Mouse (Mus musculus) cerebellum, postnatal 14 days (tissue): ENCODE measurements at regions not wholly inside any gene's neighbourhood (a gene's known extent, or its start where the extent isn't known, plus 50 kb on each side); places are given as distances from the start of the nearest gene placed in this dataset.

ENCODE experiments used
- DNase-seq, 2 experiments: peaks; one replicate each; pipeline ENCODE4 v3.0.0; 2021; ENCODE audit warnings: mixed read lengths in 2 of 2

DNA sequence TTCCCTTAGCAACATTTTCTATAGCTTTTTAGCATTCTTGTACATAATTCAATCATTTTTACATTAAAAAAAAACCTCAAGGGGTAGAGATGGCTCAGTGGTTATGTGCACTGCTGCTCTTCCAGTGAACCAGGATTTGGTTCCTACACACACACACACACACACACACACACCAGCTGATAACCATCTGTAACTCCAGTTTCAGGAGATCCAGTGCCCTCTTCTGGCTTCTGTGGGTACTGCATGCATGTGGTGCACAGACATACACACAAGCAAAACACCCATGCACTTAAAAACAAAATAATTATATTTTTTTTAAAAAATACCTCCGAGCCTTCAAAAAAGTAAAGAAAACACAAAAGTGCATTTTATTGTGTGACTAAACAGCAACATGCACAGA, 270.6 kb downstream of the Agtpbp1 start:
- DNase-seq: peak; percentile 65 to 91

DNA sequence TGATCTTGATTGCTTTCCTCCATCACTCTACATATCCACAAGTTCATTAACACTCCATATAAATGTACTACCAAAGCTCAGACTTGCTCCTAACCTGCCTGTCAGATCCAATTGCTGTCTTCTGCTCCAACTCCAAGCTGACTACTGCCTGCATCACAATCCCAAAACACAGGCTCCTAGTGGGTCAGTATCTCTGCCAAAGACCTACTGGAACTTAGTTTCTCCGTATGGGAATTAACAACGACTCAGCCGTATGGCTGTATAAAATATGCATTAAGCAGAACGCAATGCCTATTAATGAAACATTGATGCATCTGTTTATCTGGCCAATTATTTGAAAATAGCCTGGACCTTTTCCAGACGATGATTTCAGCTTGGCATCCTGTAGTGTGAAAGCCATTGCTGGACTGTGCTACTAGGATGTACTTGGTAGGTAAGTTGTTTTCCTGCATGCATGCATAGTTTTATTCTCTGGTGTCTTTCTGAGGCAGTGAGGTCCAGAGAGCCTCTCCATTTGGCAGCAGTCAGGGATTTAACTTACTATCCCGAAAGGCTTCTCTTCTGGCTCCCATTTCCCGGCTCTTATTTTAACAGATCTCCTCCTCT, 271.2 kb downstream of the Agtpbp1 start:
- peak in 1 of 2 experiments; percentile 22 for DNase-seq

DNA sequence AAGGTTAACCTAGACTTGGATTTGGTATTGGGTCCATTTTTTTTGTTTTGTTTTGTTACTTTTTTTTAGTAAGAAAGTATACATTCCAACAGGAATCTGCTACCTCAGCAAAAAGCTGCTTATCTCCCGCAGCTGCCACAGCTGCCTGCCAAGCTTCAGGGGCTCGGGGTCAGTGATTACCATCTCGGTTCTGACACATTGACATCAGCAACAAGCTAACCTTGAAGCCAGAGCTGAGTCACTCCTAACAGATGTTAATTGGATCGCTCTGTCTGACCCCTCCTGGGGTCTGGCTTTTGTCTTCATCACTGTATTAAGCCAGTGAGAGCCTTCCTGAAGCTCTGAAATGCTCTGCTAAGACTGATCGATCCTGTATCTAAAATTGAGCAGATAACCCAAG, 292.1 kb downstream of the Agtpbp1 start:
- DNase-seq: no peak

DNA sequence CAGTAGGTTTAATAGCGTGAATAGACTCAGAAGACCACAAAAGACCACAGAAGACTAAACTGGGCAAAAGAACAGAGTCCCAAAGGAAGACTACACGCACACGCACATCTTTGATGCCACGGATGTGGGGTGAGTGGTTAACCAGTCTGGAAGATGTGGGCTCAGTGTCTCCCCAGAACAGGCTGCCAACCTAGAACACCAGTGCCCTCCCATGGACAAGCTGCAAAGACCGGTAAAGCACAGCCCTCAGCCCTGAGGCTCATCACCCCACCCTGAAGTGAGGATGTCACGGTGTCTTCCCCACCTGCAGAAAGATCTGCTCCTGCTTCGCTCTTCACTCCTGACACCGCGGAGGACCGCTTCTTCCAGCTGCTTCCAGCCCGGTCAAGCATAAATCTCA, 295.9 kb downstream of the Agtpbp1 start:
- DNase-seq: peak; percentile 26 to 35

DNA sequence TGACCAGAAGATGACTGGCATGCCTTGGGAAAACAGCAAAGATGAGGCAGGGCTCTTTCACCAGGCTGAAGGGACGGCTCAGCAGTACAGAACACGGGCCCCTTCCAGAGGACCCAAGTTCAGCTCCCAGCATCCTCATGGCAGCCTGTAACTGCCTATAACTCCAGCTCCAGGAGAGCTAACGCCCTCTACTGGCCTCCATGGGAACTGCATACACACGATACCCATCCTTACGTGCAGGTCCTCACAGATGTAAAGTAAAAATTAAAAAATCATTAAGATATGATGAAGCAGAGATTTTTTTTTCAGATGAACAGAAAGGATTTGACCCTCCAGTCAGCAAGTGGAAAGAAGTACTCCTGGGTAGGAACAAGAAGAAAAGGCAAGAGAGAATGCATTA, 303.8 kb downstream of the Agtpbp1 start:
- peak in 1 of 2 experiments; percentile 17 for DNase-seq

DNA sequence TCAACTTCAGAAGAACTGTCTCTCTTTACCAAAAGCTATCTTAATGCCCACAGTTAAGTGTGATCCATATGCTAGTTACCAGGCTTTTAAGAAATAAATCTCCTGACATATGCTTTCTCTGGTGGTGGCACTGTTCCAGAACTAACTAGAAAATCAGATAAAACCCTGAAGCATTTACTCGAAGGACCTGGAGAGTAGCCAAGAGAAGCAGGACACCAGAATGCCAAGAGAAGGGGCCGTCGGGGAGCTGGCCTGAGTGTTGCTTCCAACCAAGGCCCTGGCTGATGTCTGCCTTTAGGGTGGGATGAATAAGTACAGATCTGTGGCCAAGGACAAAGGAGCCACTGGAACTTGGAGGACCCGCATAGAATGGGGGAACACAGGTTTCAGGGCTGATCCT, 305.9 kb downstream of the Agtpbp1 start:
- peak in 1 of 2 experiments; percentile 22 for DNase-seq

DNA sequence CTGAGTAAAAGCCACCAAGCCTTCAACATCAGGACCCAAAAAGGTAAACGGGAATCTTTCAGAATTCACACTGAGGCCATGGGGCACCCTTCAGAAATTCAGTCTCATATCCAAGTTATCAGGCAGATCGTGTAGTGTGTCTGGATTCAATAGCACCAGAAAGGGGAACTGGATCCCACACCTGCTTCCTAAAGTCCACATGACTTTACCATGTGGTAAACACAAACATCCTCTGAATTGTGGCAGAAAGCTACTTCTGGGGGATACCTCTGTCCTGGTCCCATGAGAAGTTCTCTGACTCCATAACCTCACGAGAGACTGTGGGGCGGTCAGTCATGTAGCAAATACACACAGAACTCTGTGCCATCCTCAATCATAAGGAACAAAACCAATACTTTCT, 313.4 kb downstream of the Agtpbp1 start:
- DNase-seq: no peak

DNA sequence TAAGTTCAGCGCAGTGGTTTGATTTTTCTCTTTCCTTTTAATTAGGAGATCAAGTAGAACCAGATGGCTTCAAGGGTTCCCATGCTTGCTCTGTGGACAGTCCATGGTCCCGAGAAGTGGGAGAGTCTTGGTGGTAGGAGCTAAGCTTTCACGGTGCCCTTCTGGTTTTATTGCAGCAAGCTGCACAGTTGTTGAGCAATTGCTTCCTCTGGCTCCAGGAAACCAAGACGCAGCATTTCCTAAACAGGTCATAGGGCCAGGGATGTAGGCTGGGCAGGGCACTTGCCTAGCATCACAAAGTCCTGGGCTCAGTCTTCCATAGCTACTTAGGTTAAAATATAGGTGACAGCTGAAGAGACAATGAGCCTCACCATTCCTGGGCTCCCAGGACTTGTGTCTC, 318.2 kb downstream of the Agtpbp1 start:
- DNase-seq: no peak

DNA sequence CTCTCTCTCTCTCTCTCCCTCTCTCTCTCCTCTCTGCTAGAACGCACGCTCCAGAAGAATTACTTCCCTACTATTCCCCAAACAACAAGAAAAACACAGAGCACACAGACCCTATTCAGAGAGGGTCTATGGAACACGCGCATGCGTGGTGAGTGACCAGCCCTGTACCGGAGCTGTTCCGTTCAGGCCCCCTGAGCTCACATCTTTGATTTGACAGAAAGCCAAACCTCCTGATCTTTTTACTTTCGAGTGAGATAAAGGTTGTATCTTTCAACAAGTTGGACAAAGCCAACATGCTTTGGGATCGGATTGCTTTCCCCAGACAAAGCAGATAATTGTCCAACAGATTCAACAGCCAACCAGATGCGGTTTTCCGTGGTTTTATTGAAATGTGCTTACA, 320.9 kb downstream of the Agtpbp1 start:
- DNase-seq: no peak

DNA sequence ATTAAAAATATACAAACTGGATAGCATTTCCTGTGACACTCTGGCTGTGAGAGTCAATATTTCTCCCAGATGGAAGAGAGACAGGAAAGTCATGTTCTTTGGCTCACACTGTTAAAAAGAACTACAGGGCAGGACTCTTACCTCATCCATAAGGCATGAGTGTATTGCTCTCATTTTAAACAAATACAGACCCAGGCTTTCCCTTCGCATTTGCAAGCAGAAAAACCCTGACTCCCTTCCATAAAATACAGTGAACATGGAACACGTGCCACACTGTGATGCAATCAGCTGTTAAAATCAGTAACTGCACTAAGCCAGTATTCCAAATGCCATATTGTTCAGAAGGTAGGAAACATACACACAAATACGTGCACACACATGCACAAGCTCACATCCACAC, 323.1 kb downstream of the Agtpbp1 start:
- DNase-seq: no peak

DNA sequence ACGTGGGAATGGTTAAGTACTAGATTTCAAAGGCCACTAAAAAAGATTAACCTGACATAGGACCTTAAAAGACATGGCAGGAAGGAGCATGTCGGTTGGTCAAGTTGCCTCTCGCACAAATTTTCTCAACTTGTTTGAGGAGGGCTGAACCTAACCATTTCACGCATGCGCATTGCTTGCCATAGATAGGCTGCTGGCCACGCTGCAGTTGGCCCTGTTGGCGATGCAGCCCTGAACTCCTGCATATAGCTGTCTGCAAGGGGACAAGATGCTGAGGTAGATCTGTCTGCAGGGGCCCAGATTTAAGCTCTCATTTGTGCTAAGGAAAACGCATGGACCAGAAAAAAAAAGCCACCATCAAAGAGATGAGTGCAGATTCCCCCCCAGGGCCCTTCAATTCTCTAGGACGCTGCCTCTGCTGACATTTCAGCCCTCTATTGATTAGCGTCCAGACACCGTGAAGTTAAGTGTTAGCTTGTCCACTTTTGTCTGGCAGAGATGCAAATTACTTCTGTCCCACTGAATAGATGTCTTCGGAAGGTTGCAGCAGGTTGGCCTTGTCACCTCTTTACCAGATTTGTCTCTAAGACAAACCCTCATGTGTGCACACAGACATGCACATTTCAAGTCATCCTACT, 329.1 kb downstream of the Agtpbp1 start:
- DNase-seq: no peak

DNA sequence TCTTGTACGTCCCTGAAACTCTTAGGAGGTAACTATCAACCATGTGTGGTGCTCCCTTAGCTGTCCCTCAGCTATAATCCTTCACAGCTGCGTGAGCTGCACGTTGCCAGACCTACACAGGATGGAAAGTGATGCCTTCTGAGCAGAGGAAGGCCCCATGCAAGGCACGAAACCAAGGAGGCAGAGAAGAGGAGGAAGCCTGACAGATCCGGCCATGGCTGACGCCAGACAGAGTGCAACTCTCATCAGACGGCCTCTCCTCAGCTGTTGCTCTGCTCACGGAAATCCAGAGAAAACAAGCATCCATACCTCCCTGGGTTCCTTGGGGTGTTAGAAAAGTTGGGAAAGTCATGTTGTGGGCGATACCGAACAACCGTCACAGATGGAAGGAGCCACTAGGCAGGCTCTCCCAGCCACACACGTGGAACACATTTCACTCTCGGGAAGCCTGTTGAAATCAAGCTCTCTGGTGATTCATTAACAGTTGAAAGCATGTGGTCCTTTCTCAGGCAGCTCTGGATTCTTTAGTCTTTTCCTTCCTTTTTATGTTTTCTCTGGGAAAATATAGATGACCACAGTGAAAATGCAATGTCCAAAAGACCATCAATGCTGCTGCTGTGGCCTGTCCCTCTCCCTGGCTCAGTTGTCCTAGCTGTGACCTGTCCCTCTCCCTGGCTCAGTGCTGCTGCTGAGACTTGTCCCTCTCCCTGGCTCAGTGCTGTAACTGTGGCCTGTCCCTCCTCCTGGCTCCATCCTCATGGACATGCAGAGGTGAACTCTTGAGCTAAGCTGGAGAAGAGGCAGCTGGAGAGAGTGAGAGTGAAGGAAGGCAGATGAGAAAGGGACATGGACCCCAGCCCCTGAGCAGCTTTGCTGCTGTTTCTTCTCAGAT, 331.1 kb downstream of the Agtpbp1 start:
- DNase-seq: no peak

DNA sequence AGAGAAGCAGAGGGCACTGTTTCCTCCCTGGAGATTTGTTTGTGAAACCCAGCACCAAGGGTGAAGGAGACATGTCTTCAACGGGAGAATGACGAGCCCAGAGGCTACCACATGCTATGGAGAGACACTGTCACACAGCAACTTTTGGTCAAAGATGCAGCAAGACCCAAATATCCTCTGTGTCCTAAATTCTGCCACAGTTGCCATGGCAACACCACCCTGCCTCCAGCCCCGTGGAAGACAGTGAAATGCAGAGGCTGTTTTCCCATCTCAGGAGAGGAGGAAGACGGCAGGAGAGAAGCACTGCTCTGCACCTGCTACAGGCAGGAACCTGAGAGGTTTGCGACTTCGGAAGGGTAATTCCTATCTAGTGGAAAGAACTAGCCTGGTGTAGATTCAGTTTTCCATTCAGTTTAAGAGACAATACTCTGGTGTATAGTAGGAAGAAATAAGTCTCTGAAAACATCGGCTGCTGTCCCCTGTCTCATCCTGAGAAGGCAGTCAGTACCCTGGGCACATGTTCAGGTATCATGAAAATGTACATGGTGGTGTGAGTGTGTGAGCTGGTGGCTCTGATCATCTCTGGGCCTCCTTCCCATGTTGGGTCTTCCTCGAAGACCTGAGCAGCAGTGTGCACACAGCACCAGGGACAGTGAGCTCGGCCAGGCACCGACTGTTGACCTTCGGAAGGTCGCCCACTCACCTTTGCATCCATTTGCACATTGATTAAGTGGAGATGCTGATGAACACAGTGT, 333.6 kb downstream of the Agtpbp1 start:
- DNase-seq: peak; percentile 71 to 73

DNA sequence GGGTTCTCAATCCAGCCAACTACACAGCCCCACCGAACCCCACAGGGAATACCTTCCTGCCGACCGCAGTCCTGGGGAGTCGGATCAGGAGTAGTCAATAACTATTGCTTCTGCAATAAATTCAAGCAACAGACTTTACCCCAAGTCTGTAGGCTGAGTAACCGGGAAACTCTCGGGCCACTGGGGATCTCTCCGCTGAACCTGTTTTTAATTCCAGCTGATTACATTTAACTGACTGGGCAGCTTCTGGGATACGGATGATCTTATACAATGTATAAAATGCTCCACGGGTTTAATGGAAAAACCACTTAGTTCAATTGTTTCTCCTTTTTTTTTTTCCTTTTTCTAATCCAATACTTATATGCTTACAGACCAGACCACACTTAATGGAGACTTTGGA, 336.6 kb downstream of the Agtpbp1 start:
- DNase-seq: no peak

DNA sequence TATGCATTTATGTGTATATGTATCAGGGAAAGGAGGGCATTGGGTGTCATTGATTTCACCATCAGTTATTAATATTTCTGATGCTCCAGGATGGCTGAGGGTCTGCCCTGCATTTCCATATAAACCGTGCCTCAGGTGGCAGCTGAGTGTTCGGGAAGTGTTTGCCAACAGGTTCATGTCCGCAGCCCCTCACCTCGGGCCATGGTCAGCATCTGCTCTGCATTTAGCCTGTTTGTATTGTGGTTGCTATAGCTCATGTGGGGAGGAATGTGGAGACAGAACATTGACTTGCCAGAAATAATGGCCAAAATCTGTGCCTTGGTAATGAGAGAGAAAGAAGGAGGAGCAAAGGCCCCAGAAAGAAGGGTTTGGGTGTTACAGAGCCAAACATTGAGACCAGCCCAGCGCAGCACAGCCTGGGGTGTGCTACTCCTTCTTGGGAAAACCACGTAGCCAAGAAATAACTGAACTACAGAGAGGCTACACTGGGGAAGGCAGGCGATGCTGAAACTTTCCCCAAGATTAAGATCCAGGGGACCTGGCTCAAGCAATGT, 338.0 kb downstream of the Agtpbp1 start:
- no peak for DNase-seq

DNA sequence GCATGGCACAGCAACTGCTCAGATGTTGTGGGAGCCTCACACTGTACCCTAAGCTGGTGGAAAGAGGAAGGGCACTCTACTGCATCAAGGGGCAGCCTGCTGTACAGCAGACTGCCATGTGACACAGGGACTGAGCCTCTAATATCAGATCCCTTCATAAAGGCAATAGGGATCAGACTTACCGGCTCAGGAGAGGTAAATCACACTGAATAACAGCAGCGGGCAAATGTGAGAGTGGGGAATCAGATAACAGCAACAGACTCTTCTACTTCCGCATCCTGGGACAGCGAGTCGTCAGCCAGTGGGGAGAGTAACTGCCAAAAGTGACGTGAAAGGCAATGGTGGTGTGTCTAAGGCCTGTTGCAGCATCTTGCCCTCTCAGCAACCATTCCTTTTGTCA, 339.0 kb downstream of the Agtpbp1 start:
- no peak for DNase-seq

DNA sequence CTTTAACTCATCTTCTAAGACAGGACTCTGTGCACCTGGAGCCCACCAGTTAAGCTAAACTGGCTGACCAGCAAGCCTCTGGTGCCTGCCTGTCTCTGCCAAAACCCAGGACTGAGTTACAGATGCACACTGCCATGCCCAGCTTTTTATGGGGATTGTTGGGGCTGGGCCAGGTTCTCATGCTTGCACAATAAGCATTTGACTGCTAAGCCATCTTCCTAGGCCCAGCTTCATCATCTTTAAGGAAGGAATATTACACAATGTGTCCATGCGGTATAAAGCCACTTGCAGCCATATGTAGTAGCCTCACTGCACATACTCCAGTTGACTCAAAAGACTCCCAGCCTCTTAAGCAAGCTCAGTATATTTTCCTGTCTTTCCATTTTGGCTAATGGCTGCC, 340.4 kb downstream of the Agtpbp1 start:
- DNase-seq: peak in 1 of 2 experiments; percentile 17

DNA sequence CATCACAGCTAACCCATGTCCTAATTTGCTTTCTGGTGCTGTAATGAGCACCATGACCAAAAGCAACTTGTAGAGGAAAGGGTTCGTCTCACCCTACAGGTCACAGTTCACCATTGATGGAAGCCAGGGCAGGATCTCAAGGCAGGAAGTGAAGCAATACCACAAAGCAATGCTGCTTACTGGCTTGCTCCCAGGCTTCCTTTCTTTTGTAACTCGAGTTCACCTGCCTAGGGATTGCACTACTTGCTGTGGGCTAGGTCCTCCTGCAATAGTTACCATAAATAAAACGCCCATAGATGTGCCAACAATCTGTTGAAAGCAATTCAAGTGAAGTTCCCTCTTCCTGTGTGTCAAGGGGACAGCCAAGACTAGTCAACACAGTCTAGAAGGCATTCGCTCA, 342.4 kb downstream of the Agtpbp1 start:
- DNase-seq: no peak

DNA sequence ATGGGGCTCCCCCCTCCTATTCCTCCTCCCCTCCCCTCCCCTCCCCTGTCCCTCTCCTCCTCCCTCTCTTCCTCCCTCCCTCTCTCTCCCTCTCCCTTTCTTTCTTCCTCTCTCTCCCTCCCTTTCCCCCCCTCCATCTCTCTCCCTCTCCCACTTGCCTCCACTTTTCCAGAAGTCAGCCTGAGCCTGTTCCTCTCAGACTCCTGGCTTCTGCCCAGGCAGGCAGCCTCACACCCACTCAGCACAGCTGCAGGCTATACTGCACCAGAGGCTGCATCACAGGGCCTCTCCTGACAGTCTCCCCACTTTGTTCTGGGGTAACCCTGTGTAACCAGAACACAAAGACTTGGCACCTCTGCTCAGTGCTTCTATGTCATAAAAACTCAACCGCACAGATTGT, 346.3 kb downstream of the Agtpbp1 start:
- no peak for DNase-seq

DNA sequence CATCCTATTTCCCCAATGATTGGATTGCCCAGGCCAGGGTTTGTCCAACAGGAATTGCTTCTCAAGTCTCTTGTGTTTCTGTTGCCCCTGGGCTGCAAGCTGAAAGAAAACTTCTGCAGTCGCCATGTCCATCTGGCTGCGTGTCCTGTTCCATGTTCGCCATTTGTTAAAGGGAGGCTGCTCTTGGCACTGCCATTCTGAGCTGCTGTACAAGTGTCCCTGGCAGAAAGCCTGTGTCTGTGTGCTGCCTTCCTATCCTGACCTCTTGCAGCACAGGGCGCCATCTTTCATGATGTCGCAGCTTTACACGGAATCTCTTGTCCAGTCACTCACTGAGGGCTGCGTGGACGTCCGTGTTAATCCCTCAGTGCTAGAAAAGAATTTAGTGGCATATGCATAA, 349.2 kb downstream of the Agtpbp1 start:
- DNase-seq: peak; percentile 71 to 76

DNA sequence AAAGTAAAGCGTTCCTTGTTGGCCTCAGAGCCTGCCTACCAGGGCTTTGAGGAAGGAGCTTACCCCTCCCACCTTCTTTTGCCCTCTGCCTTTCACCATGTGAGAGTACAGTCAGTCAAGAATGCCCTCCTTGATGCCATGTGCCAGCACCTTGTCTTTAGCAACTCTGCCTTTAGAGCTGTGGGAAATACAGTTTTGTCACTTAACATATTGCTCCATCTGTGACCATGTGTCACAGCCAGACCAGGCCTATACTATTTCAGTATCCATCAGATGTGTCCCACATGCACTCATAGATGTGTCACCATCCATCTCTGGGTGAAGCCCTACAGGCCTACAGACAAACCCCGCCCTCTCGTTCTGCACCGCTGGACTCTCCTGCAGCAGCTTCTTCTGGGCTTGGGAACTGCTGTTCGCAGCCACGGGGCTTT, 355.9 kb downstream of the Agtpbp1 start:
- no peak for DNase-seq

DNA sequence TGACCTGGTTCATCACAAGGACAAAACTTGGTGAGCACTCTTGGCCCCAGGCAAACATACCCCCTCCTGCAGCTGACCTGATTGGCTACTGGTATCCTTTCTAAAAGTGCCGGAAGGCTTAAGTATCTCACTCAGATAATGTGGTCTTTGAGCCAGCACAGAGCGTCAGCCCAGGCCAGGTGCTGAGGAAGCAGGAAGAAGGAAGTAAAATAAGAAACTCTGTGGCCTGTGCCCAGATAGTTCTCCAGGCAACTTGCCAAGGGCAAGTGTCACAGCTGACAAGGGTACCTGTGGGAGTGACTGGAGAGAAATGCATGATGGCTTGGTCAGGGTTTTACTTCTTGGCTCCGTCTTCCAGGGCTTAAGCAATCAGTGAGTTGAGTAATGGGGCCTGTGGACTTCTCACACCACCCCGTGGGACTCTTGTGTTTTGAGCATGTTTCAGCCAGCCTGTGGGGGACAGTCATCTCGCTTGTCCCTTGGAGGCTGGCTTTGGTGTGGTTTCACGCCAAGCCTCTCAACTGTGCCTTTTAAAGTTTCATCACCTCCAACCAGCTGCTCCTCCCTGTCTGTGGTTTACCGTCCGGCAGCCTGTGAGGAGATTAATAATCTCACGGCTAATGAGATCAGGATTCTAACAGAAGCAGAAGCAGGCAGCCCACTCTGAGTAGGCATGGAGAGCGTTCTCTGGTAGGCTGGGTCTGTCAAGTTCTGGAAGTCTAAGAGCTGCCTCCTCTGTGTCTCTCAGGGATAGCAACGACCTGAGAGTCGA, 356.8 kb downstream of the Agtpbp1 start:
- peak; percentile 24 to 35 for DNase-seq
